Mouse (Mus musculus) heart, postnatal 0 days (tissue): ENCODE measurements around the gene Slc4a11.

Experiments
- CTCF ChIP-seq: IDR thresholded peaks from 2 replicates; pipeline ENCODE4 v1.5.1; 2016; ENCODE audit warnings: antibody characterized with exemption, control low read depth, low read depth
- EP300 ChIP-seq: IDR thresholded peaks from 2 replicates; pipeline ENCODE4 v1.6.1; 2016; ENCODE audit warnings: antibody characterized with exemption, low read depth

DNA sequence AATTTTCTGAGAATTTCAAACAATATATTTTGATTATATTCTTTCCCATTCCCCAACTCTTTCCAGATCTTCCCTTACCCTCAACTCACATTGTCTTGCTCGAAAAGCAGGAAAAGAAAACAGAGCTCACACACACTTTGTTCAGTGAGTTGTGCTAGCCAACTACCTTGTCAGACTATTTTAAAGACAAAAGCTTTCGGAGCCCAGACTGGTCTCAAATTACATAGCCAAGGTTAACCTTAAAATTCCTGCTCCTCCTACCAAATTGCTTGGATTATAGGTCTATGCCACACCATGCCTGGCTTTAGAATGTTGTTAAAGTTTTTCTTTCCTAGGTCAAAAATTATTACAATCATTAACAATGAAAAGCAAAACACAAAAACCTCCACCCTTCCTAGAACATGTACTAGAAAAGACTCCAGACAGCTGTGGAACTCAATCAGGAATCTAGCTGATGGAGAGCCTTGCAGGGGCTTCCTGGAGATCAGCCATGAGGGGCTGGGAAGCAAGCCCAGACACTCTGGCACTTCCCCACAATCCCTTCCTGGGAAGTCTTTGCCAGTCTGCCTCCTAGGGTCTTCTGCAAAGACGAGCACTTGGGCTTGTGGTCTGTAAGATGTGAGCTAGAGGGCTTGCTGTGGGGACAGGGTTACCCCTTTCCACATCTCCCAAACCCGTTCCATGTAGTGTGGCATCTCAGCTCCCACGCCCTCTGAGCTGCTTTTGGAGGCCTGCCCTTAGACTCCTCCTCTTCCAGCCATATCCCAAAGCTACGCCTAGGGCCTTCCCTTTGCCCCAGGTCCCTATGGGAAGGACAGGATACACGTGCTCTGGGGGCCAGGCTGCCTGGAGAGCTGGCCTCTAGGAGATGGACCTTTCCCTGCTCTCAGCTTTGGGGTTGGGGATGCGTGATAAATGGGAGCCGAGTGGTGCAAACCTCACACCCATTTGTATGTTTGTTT is 7.0 kb upstream of the Slc4a11 start:
- TF ChIP-seq CTCF (no peak), EP300 (no peak)
